Mouse (Mus musculus) v-Abl transformed pro-B cells (cell line): Measurements from ENCODE around the gene Dazap1.

Experiments used
- in situ Hi-C, 2 experiments: fragments of 400-800 bp; cut with MboI; formaldehyde crosslinking; loops; one replicate each; pipeline ENCODE4 v1.15.1; 2025; ENCODE audit not compliant: unreplicated experiment in 2 of 2

Dazap1 gene

DNA sequence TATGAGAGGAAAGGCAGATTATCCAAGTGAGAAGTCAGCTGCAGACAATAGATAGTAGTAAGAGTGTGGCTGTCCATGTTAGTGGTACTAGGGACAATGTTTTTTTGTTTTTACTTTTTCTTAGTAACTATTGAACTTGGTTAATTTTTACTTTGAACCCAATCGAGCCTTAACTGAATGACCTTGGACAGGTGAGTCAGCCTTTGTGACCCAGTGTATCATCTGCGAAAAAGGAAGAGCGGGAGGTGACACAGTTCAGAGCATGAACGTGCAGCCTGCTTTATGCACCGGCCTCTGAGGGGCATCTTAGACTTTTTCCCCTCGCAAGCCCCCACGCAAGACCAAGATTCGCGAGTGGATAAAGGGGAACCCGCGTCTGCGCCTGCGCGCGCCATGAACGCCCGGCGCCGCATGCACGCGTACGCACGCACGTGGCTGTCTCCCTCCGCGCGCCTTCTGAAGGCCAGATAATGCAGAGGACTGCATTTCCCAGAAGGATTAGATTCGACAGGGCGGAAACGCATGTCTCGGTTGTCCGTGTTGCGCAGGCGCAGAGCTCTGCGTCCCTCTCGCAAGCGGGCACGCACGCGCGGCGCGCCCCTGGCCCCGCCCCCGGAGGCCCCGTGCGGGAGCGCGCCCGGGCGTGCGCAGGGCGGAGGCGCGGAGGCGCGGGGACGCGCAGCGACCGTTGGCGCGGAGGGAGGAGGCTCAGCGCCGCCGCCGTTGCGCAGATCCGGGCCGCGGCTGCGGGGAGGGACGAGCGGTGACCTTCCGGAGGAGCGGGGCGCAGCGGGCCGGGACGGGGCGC lies 3.3 kb downstream of the Dazap1 start:
- in situ Hi-C loops: loop anchor here in 1 of 2 experiments (5.0 to 25.0 kb wide), 2 partner anchors 58 to 302 kb away; partner anchors contain the start of genes 2310011J03Rik, Grin3b and Wdr18

DNA sequence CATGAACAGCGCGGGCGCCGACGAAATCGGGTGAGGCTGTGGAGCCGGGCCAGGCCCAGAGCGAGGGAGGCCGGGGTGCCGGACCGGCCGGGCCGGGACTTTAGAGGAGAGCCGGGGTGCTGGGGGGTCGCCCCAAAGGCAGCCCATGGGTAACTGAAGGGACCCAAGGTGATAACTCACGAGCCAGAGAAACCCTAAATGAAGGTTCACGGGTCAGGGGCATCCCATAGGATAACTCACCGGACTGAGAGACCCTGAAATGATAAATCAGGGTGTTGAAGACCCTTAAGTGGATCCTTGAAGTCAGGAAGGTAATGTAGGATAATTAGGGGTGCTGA lies 3.8 kb downstream of the Dazap1 start:
- in situ Hi-C loops: loop anchor here in 1 of 2 experiments (5.0 to 25.0 kb wide), 2 partner anchors 57 to 303 kb away; partner anchors contain the start of genes 2310011J03Rik, Grin3b and Wdr18

DNA sequence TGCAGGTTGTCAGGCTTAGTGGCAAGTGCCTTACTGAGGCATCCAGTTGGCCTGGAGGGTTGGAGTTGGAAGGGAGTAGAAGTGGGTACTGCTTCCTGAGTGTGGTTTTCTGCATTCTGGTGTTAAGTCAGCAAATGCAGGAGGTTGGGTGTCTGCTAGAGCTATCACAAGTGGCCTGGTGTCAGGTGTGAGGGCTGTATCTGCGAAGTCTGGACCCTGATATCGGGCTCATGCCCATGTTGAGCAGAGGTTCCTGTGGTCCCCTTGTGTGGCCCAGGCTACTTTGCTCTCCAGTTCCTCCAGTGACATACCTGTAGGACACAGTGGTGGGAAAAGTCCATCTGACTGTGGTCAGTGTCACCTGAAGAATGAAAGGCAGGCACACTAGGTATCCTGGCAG lies 8.8 kb downstream of the Dazap1 start:
- in situ Hi-C loops: loop anchor here in 1 of 2 experiments (25.0 kb wide), 1 partner anchor 308 kb away; the partner anchor contains the start of genes Grin3b and Wdr18

DNA sequence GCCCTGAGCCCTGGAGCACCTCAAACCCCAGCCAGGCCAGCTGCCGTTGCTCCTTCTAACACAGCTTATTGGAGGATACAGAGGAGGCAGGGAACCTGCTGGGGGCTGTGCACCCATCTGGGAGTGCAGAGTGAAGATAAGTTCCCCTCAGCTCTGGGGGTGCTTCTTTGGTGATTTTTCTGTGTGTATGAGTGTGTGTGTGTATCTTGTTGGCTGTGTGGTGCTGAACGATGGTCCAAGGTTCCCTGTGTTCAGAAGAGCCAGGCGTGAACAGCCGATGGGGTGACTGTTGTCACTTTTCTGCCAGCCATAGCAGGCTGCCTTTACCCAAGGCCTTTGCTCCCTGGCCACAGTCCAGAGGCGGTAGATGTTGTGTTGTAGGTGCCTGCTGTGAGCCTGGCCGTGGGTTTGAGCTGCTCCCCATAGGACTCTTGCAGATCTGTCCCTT lies 9.5 kb downstream of the Dazap1 start:
- in situ Hi-C loops: loop anchor here in 1 of 2 experiments (25.0 kb wide), 1 partner anchor 308 kb away; the partner anchor contains the start of genes Grin3b and Wdr18

DNA sequence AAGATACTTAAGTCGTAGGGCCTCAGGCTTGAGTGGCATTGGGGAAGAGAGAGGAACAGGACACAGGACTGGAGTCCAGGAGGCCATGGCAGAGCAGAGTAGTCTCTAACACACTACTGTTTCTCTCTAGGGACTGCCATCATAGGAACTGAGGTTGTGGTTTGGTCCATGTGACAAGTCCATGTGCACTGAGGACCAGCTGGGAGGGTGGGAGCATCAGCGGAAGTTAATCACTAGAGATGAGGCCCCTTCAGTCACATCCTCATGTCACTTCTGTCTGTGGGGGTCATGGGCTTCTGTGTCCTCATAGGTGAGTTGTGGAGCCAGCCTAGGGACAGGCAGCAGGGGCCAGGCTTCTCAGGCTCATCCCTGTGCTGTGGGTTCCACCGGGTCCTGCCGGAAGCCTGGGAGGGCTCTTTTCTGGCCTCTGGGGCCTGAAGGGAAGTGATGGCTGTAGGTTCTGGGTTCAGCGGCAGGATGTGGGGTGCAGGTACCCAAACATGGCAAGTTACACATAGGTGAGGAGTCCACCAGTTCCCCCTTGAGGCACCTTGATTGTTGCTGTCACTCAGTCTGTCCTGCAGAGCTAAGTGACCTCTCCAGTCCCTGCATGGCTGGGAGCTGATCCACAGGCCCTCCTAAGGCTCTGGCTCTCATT lies 10.0 kb downstream of the Dazap1 start:
- in situ Hi-C loops: loop anchor here in 1 of 2 experiments (25.0 kb wide), 1 partner anchor 309 kb away; the partner anchor contains the start of genes Grin3b and Wdr18

DNA sequence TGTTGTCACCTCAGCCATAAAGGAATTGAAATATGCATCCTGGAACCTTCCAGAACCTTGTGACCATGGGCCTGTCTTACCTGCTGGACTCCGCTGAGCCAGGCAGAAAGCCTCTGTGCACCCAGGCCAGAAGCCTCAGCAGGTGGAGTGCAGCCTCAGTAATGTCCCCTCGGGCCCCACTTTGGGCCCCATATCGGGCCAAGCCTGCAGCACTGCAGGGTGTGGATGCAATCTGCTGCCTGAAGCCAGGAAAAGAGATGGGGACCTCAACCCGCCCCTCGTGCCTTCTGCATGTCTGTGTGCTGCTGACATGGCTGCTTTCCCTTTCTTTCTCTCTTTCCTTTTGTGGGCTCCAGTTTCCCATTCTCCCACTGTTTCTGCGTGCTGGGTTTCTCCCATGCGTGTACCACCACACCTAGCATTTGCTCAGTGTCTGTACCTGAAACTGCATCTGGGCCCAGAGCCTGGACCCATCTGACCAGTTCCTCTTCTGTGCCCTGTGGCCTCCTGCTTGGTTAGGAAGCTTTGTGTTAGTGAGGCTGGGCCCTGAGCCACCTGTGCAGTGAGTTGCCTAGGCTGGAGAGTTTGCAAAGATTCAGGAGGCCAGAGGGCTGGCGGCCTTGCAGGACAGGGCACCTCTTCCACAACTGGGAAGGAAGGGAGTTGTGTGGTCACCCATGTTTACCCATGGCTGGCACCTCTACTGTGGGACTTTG lies 10.7 kb downstream of the Dazap1 start:
- in situ Hi-C loops: loop anchor here in 1 of 2 experiments (25.0 kb wide), 1 partner anchor 310 kb away; the partner anchor contains the start of genes Grin3b and Wdr18

DNA sequence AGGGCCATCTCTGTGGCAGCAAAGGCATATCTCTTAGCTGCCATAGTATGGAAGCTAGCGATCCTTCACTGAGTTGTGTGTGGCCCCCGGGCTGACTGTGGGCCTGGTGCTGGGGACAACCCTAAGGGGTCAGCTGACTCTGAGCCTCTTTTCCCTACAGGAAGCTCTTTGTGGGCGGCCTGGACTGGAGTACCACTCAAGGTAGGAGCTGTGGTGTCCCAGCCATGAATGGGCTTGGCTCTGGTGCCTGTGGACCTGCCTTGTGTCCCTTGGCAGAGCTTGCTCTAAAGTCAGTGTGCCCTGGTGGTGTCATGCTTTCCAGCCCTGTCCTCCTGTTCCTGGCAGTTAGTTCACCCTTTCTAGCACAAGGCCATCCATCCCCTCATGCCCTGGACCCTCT lies 12.6 kb downstream of the Dazap1 start:
- in situ Hi-C loops: loop anchor here in 1 of 2 experiments (25.0 kb wide), 1 partner anchor 312 kb away; the partner anchor contains the start of genes Grin3b and Wdr18

DNA sequence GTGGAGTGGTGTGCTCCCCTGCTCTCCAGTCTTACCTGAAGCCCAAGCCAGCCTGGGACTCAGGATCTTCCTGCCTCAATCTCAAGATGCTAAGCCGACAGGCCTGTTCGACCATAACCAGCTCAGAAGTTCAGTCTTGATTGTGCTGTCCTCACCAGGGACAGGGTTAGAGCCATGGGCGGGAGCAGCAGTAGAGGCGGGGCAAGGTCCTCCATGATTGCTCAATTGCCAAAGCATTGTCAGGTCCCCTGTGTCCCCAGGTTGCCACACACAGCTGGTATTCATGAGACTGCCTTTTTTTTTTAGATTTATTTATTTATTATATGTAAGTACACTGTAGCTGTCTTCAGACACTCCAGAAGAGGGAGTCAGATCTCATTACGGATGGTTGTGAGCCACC lies 15.0 kb downstream of the Dazap1 start:
- in situ Hi-C loops: no loop called here

DNA sequence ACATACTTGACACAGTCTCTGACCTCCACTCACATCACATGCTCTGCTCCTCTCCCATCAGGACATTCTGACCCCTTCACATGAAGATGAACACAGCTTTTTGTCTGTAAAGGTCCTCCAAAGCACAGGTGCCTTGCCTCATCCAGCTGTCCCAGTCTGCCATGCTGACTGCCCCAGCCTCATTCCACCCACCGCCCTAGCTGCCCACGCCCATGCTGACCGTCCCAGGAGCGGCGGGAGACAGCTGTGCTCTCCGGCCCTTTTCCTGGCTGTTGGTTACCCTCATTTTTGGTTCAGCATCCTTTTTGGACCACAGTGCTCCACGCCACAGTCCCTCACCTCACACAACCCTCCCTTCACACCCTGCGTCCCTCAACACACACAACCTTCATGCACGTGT lies 17.1 kb downstream of the Dazap1 start:
- in situ Hi-C loops: no loop called here

DNA sequence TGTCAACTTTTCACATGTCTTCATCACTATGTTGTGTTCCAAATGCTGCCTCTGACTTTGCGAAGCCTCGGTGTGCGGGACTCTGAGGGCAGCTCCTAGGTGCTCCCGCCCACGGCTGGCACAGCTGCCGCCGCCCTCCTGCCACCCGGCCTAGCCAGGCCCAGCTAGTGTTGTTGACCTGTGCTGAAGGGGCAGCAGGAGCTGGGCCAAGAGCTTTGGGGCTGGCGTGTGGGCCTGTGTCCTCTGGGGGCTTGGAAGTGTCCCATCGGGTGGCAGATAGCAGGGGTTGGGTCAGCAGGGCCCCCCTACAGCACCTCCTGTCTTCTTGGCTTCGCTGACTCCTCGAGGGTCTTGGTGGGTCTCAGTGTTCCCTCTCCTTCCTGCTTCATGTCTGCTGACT lies 18.0 kb downstream of the Dazap1 start:
- in situ Hi-C loops: no loop called here

DNA sequence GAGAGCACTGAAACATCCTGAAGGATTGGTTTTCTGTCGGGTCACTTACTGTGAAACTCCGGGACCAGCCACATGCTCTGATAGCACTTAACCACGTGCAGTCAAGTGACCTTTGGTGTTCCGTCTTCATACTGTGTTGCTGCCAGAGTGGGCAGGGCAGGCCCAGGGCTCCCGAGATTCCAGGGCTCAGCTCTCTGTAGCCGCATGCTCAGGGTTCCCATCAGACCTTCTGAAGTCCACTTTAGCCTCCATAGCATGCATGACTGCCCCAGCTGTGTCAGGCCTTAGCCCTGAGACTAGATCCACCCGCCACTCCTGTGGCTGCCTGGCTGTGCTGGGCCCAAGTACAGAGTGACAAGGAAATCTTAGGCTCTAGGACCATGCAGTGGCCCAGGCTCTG lies 20.0 kb downstream of the Dazap1 start:
- in situ Hi-C loops: no loop called here

DNA sequence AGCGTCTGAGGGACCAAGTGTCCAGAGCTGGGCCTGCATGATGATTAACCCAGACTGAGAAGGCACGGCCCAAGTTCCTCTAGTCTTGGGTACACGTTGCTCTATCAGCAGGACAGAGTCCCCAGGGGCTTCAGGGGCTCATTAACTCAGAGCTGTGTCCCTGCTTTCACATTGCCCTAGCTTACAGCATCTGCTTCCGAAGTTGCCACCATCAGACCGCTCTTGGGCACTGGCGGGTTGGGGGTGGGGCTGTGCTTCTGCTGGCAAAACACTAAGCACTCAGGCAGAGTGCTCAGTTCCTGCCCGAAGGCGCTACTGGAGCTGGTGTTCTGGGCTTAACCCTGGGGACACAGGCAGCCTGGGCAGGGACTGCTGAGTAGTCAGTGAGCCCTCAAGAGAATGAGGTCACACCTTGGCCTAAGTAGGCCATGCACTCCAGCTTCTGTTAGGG lies 20.7 kb downstream of the Dazap1 start:
- in situ Hi-C loops: no loop called here

DNA sequence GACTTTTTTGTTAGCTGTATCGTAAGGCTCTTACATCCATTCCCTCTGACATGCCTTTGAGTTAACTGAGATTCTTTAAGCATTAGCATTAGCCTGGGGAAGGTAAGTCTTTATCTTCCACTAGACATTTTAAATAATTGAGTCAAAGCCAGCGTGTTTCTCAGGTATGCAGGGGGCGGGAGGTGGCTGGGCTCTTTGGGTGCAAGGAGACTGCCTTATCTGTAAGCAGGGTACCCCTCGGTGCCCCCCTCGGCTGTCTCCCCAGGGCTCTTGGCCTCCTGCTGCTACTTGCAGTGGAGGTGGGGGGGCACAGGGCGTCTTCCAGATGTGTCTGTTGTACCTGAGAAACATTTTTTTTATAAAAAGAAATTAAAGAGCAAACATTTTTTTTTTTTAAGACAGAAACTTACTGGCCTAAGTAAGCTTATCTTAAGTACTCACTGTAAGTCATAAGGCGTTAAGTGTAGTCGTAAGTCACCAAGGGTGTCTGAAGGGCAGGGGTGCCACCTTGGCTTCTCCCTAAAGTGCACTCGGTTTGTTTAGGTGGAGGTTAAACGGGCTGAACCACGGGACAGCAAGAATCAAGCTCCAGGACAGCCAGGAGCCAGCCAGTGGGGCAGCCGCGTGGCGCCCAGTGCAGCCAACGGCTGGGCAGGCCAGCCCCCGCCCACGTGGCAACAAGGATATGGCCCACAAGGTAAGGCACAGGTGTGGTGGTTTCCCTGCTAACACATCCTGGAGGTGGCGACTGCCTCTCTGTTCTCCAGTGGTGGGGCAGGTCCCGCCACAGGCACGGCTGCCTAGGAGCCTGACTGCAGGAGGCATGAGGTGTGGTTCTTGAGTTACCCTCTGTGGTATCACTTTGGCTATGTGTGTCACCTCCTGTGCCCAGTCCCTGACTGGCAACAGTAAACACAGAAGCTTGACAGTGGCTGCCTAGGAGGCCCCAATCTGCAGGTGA lies 21.5 kb downstream of the Dazap1 start:
- in situ Hi-C loops: no loop called here

DNA sequence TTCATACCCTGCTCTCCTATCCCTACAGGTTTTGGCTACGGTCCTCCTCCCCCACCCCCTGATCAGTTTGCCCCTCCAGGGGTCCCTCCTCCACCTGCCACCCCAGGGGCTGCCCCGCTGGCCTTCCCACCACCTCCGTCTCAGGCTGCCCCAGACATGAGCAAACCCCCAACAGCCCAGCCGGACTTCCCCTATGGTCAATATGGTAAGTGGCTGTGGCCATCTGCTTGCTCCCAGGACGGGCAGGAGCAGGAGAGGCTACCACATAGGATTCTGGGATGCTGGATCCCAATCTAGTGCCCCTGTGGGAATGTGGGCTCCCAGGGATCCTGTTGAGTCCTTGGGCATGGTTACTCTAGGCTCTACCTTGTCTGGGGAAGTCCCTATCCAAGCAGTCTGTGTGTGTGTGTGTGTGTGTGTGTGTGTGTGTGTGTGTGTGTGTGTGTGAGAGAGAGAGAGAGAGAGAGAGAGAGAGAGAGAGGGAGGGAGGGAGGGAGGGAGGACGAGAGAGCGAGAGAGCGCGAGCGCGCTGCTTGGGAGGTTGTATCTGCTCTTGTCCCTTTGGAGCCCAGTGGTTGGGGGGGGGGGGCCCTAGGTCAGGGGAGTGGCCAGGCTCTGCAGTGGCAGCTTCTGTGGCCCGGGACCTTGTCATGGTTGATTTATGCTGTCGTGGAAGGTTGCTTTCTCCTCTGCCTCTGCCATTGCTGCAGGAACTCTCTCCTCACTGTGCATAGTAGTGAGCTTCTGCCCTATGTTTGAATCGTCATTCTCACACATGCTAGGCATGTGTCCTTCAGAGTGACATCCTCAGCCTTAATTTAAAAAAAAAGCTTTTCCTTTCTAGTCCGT lies 24.2 kb downstream of the Dazap1 start:
- in situ Hi-C loops: no loop called here

DNA sequence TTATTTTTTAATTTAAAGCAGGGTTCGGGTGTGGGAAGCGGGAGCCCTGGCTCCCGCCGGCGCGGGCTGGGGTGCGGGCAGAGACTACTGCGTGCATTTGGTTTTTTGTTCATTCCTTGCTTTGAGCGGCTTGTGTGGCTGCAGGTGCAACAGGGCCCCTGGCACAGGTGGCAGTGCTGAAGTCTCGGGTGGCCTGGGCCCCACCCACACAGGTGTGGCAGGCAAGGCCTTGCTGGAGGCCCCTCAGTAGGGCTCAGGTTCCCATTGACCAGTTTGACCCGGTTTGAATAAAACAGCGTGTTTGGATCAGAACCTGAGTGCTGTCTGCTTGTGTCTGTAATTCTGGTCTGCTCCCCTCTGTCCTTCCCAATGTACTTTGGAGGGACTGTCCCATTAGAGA lies 26.8 kb downstream of the Dazap1 start:
- in situ Hi-C loops: no loop called here

DNA sequence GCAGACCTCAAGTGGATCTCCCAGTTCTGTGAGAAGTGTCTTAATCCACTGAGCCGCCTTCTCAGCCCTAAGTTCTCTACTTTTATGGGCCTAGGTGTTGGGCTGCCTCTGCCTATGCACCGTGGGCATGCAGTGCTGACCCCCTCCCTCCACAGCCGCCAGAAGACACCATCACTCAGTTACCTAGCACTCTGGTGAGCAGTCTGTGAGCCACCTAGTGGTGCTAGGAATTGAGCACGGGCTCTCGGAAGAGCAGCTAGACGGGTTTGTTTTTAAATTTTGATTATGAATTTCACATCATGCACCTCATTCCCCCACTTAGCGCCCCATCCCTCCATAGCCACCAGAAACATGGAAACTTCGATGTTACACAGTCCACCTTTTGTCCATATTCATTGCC lies 27.4 kb downstream of the Dazap1 start:
- in situ Hi-C loops: no loop called here

DNA sequence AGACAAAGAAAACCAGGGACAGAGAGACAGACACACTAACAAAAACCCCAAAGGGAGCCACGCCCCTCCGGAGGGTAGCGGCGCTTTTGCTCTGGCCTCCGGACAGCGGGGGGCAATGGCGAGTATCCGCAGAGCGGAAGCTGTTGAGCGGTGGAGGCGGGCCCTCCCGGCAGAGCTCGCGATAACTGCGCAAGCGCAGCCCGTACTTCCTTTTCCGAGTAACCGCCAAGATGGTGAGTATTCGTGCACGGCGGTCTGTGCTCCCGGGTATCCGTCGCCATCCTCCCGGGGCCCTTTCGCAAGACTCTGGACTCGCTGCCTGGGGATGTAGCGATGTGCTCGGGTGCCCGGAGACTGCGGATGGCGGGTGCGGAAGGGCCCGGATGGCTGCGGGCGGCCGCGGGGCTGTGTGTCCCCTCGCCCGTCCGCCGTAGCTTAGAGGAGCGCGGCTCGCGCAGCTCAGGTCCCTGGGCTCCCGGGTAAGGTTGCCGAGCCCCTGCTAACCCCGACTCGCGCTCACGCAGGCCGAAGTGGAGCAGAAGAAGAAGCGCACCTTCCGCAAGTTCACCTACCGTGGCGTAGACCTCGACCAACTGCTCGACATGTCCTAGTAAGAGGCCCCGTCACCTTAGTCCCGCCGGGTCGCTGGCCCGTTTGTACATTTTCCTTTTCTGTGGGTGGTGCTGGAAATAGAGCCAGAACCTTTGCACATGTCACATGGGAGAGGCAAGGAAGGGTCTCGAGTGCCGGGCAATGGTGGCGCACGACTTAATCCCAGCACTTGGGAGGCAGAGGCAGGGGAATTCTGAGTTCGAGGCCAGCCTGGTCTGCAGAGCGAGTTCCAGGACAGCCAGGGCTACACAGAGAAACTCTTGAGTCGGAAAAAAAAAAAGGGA lies 31.2 kb downstream of the Dazap1 start, which contains the start of gene Rps15:
Gene Rps15 (plus strand): TSS at position 203 of the 896 bp plus-strand sequence.
- in situ Hi-C loops: loop anchor here in 1 of 2 experiments (10.0 kb wide), 1 partner anchor 52 kb away; the partner anchor contains the start of gene Adamtsl5
